Mouse (Mus musculus) mouse embryonic stem cell (cell line): ENCODE measurements around the gene Tnfaip8l2.
"Not testable (repeated sequence)": the region's sequence is repeated elsewhere in the genome, so short reads cannot be mapped to it uniquely, and the experiment has no call there.

ENCODE experiments used
- in situ Hi-C, 2 experiments: fragments of 300-500 bp; cut with MboI; formaldehyde crosslinking; loops; 1 replicate in 1 of 2; 3 replicates in 1 of 2; pipeline ENCODE4 v1.14.3; 2019 to 2020; ENCODE audit warnings: low sequenced_read_pairs in 2 of 2, low pct_unique_long_range_greater_than_20kb in 1 of 2, mixed read lengths in 1 of 2; ENCODE audit not compliant: unreplicated experiment in 1 of 2

The Tnfaip8l2 gene

DNA sequence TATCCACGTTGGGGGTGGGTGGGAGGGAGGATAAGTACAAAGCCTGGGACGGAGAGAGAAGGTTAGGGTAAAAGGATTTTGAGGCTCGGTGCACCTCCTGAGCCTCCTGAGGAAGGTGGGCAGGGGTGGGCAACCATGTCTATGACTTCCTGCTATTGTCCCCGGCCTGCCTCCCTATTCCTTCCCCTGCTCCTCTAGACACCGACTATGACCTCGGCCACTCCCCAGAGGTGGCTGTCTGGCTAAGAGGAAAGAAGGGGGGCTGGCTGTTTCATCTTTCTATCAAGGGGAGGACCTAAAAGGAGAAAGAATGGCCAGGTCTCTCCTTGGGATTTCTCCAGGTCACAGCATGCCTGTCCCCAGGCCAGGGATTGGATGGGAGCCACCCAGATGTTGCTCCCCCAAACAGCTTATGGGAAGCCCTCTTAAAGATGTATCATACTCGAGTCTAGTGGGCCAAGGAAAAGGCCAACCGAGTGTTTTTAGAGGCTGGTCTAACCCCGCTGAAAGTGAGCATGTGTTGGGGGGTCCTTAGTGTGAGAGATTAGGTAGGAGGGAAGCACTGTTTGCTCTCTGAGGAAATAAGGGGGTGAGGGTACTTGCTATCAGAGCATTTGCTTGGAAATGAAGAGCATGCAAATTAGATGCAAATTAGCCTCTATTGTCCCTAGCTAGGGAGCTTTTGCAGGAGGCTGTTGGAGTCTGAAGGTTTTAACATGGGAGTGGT is 19.6 kb upstream of the Tnfaip8l2 start:
- in situ Hi-C loops = no loop called here

DNA sequence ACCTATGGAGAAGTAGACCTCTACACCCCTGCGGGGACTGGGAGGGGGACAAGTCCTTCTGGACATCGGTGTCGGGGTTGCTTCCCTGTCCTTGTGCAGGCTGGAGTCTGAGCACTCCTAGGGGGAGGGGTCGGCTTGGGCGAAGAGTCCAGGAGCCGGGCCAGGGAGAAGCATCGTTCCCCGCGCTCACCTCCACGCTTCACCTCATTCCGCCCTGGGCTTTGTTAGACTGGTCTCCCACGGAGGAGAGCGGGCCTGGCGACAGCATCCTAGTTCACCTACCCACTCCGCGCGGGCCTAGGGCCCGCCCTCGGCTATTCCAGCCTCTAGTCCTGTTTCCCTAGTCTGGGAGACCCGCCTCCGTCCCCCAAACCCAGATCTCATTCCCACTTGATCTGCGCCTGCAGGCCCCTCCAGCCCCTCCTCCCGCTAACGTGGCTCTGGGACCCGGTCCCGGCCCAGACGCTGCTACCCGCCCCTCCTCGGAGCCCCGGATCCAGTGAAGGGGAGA is 18.9 kb upstream of the Tnfaip8l2 start:
- in situ Hi-C loops = no loop called here

DNA sequence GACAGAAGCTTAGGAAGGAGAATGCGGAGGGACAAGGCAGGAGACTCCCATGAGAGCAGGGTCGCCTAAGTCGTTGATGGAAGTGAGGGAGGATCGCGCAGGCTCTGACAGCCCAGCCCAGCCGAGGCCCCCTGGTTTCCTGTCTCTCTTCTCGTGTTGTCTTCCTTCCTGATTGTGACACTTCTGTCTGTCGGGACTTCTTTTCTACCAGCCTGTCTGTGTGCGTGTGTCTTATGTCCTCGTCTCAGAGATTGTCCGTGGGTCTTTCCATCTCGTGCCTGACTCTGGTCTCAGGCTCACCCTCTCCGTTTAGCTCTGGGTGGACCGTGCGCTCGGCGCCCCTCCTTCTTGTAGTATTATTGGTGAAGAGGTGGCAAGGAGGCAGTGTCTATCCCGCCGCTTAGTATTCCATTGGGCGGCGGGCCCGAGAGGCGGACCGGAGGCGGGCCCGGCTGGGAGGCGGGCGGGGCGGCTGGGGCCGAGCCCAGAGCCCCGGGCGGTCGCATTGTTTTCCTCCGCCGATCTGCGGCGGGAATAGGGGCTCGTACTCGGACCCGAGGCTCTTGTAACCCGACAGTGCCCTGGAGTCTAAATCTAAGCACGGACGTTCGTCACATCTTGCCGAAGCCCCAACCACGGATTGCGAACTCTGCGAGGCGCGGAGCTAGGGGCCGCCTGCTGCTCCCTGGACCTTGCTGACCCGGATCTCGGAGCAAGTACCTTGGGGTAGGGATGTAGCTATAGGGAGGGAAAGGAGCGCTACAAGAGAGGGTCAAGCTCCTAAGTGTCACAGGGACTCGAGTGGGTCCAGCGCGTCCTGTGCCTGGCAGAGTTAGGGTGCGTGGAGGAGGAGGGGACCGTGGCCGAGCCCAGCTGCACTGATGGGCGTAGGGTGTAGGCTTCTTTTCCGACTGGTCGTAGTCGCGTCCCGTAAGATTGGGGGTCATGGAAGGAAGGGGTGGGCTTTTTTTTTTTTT is 18.1 kb upstream of the Tnfaip8l2 start, which contains the start of gene Sema6c:
TSS of gene Sema6c (plus strand) at position 471 of the 977 bp plus-strand sequence.
- in situ Hi-C loops = no loop called here

DNA sequence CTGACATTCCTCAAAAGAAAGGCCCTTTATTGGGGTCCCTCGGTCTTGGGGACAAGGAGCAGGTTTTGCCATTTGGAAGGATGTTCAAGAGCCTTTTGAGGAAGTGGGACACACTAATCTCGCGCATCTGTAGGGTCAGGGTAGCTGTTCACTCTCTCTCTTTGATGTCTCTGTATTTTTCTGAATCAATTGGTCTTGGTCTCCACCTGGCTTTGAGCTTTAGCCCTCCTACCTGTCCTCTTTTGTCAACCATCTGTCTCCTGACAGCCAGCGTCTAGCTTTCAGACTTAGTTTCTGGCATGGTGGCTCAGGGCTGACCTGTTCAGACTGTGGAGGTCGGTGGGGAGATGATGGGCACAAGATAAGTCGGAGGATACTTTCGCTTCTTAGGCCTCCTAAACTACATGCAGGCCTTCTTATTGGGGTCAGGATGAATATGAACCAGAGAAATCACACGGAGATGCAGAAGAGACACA is 17.4 kb upstream of the Tnfaip8l2 start:
- in situ Hi-C loops = no loop called here

DNA sequence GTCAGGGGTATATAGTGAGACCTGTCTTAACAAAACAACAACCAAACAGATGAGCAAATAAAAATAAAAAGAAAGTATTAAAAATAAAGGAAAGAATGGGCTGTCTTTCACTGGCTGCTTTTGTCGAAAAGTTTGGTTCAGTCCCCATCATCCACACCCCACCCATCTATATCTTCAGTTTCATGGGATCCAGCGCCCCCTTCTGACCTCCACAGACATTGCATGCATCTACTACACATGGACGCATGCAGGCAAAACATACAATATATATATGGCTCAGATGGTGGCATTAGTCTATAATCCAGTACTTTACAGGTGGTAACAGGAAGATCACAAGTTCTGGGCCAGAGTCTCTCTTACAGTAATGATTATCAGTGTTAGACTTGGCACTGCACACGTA is 11.7 kb upstream of the Tnfaip8l2 start:
- in situ Hi-C loops = no loop called here

DNA sequence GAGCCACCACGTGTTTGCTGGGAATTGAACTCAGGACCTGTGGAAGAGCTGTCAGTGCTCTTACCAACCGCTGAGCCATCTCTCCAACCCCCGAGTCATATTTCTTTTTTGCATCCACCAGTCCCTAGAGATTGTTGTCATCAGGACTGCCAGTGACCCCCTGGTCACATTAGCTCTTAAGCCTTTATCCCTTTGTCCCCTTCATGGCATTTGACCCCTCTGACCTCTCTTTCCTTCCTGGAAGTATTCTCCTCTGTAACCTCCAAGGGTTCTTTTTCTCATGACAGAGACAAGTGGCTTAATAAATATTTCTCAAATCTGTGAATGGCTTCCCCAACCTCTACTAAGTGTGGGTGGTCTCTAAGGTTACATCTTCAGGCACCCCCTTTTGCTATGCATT is 5.8 kb upstream of the Tnfaip8l2 start:
- in situ Hi-C loops = no loop called here

DNA sequence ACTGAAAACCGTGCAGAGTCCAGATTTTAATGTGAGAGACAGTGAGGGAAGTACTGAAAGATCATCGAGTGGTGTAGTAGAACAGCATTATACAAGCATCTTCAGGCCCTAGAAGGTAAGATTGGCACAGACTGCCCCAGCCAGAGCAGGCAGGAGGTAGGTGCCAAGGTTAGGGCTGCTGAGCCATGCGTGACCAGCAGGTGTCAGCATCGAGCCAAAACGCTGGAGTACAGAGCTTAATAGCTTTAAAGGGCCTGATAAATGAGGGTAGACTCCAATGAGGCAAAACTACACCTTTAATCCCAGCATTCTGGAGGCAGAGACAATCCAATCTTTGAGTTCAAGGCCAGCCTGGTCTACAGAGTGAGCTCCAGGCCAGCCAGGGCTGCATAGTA is 454 bp upstream of the Tnfaip8l2 start:
- in situ Hi-C loops = no loop called here

DNA sequence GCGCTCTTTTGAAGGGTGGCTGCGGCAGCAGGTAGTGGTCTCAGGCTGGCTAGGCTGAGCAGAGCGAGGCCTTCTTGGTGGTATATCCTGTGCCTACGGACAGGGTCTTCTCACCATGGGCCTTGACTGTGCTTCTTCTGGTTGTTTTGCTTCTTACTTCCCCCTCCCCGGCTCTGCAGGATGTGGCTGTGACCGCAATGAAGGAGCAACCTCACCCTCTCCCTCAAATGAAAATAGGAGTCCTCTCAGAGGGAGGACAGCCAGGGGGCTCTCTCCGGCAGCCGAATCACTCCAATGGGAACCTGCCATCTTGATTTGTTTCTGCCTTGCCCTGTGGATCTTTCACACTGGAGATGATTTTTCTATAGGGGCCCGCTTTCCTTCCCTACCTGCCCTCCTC is 686 bp downstream of the Tnfaip8l2 start:
- in situ Hi-C loops = no loop called here

DNA sequence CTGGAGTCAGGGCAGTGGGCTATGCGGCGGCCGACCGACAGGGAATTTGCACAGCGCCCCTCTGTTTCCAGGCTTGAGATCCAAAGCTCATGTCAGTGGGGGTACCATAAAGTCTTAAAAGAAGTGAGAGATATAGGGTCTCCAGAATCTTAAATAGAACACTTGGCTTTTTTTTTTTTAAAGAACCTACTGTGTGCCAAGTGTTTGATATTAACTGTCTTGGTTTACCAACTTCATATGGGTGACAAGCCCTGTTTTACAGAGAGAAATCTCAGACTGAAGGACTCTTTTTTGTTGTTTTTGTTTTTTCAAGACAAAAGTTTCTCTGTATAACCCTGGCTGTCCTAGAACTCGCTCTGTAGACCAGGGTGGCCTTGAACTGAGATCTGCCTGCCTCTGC is 1.4 kb downstream of the Tnfaip8l2 start:
- in situ Hi-C loops = no loop called here

DNA sequence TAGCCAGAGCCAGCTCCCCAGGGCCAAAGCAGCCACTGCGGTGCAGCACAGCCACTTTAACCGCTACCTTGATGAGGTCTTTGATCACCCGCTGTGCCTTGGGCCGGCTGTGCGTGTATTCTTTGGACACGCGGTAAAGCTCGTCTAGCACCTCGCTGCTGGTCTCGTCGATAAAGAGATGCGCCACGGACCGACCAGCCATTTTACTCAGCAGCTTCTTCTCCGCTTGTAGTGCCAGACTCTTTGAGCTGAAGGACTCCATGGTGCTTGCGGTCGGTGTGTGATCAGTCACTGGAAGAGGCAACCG is 1.9 kb downstream of the Tnfaip8l2 start:
- in situ Hi-C loops = no loop called here

DNA sequence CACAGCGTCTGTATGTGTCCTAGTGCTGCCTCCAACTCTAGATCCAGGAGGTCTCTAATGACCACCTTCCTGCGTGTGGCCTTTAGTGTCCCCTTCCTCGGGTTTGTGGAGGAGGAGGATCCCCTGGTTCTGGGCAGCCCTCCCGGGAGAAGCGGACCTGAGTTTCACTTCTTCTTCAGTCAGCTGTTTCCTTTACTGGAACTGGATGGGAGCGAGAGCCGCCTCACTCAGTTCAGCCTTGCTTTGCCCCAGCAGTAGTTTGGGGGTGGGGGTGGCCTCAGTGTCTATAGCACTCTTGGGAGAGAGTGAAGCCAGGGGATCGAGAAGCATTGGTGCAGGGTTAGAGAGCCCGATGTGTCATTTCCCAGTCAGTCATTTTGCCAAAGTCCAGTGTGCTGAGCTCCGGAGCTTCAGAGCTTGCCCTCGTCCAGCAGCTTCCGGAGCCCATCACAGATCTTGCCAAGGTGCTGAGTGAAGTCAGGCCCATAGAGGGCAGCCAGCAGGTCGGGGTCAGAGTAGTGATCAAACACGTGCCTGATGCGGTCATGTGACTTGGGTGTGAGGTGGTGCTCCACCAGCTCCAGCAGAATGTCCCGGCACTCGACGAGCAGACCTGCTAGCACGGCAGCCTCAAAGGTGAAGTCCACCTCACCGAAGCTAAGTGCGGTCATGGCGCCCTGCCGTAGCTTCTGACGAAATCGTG is 2.4 kb downstream of the Tnfaip8l2 start:
- in situ Hi-C loops = no loop called here

DNA sequence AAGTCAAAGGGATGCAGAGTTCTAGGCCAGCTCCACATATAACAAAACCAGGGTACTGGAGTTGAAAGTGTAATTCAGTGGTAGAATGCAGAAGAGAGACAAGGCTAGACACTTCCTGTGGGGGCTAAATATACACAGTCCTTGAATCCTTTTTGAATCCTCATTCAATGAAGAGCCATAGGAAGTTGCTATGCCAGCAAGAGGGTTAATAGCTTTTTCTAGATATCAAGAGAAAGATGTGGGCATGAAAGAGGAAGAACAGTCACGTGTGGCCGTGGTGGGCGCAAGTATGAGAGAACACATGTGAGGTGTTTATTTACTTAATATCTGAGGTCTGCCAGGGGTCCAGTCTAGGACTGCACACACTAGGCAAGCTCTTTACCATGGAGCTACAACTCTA is 5.8 kb downstream of the Tnfaip8l2 start:
- in situ Hi-C loops = no loop called here

DNA sequence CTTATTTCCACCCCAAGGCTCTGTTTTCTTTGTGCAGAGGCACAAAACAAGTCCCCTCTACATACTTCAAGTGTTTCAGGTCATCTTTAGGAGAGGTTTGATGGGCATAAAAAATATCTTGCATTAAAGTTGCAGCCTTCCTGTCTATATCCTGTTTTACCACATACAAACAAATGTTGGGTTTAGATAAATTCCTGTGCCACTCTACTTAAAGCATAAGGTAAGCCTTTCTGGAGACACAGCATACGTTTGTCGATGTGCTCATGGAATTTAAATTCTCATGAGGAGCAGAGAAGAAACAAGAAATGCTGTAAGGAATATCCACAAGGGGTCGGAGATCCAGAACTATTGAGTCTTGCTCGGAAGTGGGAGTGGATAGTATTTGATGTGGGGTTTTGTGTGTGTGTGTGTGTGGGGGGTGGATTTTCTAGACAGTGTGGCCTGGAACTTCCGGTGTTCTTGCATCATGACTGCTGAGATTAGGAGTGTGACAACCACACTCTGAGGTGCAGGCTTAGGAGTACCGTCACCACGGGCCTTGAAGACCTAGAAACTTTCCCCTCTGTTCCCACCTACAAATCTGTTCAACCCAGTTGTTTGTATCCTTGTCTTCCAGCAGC is 6.6 kb downstream of the Tnfaip8l2 start:
- in situ Hi-C loops = no loop called here

DNA sequence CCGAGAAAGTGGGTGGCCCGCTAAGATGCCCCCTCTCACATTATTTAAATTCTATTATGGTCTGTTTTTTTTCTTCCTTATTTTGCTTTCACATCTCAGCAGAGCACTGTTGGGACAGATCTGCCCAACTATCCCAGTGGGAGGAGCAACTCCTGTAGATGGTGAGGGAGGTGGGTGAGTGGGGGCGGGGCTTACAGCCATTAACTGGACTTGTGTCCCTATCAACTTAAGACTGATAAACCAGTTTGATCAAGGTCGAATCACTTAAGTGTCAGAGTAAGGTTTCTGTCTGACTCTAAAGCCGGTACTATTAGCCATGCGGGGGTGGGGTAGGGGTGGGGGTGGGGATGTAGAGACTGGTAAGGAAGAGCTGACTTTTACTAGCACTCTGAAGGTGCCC is 7.1 kb downstream of the Tnfaip8l2 start:
- in situ Hi-C loops = no loop called here

DNA sequence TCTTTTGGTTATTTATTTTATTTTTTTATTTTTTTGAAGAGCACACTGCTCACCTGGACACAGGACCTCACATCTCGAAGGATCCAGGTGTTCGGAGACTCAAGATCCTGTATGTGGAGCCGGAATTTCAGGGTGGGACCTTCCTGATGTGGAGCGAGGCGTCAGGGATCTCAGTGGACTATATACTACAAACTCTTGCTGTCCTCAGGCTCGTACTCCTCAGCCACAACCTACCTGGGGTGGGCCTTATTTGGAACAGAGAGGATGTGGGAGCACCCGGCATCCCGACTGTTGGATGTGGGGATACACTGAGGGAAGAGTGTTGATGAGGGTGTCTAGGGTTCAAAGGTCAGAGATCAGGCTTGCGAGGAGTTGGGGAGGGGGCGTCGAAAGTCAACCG is 8.0 kb downstream of the Tnfaip8l2 start:
- in situ Hi-C loops = not testable (repeated sequence)

DNA sequence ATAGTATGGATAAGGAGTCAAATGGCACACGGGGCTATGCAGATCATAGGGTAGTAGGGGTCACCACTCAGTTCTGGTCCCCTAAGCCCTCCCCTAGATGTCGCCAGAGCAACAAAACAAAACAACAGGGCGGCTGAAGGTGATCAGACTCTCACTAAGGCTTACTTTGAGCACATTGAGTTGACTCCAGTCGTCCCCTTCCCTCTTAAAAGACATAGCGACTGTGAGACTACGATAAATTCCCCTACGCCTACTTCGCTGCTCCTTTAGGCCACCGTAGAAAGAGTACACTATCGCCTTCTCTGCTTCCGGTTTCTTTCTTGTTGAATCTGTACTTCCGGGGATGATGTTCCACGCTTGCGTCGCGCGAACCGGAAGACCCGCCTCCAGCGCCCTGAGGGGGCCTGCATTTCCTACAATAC is 8.5 kb downstream of the Tnfaip8l2 start, which contains the start of the genes Scnm1 and Lysmd1:
TSS of gene Scnm1 (minus strand) at position 332 of the 422 bp plus-strand sequence.
TSS of gene Lysmd1 (plus strand) at position 409 of the 422 bp plus-strand sequence.
- in situ Hi-C loops = no loop called here

DNA sequence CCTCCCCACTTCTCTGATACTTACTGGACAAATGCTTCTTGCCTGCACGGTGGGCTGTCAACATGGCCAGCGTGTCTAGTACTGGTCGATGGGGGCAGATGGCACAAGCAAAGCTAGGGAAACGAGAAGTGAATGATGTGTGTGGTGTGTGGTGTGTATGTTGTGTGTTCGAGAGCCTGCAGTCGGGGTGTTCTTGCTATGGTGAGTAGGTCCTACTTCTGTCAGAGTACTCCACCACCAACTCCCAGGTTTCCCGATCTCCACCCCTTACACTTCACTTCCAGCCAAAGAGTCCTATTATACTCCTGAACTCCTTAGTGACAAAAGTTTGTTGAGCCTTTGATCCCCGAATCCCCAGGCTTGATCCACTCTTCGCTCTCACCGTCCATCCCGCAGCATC is 9.0 kb downstream of the Tnfaip8l2 start:
- in situ Hi-C loops = no loop called here

DNA sequence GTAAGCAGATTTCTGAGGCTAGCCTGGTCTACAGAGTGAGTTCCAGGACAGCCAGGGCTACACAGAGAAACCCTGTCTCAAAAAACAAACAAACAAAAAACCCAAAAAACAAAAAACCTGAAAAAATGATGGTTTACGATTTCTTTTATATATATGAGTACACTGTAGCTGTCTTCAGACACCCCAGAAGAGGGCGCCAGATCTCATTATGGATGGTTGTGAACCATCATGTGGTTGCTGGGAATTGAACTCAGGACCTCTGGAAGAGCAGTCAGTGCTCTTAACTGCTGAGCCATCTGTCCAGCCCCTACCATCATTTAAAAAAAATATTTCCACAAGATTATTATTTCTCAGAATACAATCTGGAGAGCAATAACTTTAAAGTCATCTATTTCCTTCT is 9.8 kb downstream of the Tnfaip8l2 start:
- in situ Hi-C loops = not testable (repeated sequence)
